Mouse (Mus musculus): ENCODE data around the gene Amy2a2. TPM values are rescaled to one million over a fixed set of nuclear protein-coding genes. Genes with fewer than 3 reads are reported as not detected.

The Amy2a2 gene
- polyA plus RNA-seq (2015; fragmentation: Illumina TruSeq; extraction: RNeasy Lipid Tissue Mini Kit (QIAGEN cat#74804); ENCODE audit: insufficient read depth, low replicate concordance) = 17.2 TPM

DNA sequence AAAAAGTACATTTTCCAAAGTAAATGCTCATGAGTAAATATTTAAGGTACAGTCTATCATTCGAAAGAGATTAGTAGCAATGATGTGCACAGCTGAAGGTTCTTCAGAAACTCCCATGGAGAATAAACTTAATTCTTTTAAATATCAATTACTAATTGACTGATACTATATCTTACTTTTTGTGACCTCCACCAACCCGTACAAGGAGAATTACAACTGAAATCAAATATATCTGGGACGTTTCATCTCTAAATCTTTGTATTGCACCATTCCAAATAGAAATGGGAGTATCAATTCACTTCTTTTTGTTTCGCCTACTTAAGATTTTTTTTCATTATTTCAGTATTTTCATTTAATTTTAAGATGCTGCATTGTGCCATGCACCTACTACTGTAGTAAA lies at the start of gene Amy2a2:
Gene Amy2a2, minus strand, starts transcription at position 101 of the 400 bp plus-strand sequence.

DNA sequence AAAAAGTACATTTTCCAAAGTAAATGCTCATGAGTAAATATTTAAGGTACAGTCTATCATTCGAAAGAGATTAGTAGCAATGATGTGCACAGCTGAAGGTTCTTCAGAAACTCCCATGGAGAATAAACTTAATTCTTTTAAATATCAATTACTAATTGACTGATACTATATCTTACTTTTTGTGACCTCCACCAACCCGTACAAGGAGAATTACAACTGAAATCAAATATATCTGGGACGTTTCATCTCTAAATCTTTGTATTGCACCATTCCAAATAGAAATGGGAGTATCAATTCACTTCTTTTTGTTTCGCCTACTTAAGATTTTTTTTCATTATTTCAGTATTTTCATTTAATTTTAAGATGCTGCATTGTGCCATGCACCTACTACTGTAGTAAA lies 32.5 kb downstream of the Amy2a2 start, which contains the start of gene Amy2a3:
Gene Amy2a3, minus strand, starts transcription at position 101 of the 400 bp plus-strand sequence.

Other genes starting within 250 kb of the Amy2a2 start
- 0.32 TPM for gene Amy2a5, start 97.8 kb downstream of the Amy2a2 start, polyA plus RNA-seq (2015; fragmentation: Illumina TruSeq; extraction: RNeasy Lipid Tissue Mini Kit (QIAGEN cat#74804); ENCODE audit: insufficient read depth, low replicate concordance)
- gene Amy2a4, start 65.2 kb downstream of the Amy2a2 start, polyA plus RNA-seq (2015; fragmentation: Illumina TruSeq; extraction: RNeasy Lipid Tissue Mini Kit (QIAGEN cat#74804); ENCODE audit: insufficient read depth, low replicate concordance) = 17.2 TPM
- gene Amy2a3, start 32.6 kb downstream of the Amy2a2 start, polyA plus RNA-seq (2015; fragmentation: Illumina TruSeq; extraction: RNeasy Lipid Tissue Mini Kit (QIAGEN cat#74804); ENCODE audit: insufficient read depth, low replicate concordance) = 17.2 TPM
- 10.5 TPM for gene Amy2a1, start 175.8 kb upstream of the Amy2a2 start, polyA plus RNA-seq (2015; fragmentation: Illumina TruSeq; extraction: RNeasy Lipid Tissue Mini Kit (QIAGEN cat#74804); ENCODE audit: insufficient read depth, low replicate concordance)